Mouse (Mus musculus) liver, embryonic 12.5 days (tissue): Measurements from ENCODE around the gene Tent4a. TPM values are rescaled to one million over a fixed set of nuclear protein-coding genes. Genes with fewer than 3 reads are reported as not detected.
"Not testable (repeated sequence)": the region's sequence is repeated elsewhere in the genome, so short reads cannot be mapped to it uniquely, and the experiment has no call there.

Source experiments
- ATAC-seq: fragments of 200-750 bp; cut with Nextera tagmentation; 2 replicates; pipeline ENCODE4 v1.8.0; 2017; ENCODE audit warnings: moderate number of reproducible peaks, mild to moderate bottlenecking, moderate library complexity
- H3K27ac ChIP-seq: fragments of 300-500 bp; sonication (generic); 2 replicates; pipeline ENCODE4 v1.5.1; 2016; ENCODE audit warnings: mild to moderate bottlenecking
- H3K27me3 ChIP-seq: fragments of 300-500 bp; sonication (generic); replicated peaks from 2 replicates; pipeline ENCODE4 v1.6.1; 2016; ENCODE audit warnings: mild to moderate bottlenecking, moderate library complexity
- H3K36me3 ChIP-seq: fragments of 300-500 bp; sonication (generic); 2 replicates; pipeline ENCODE4 v1.6.1; 2016; ENCODE audit warnings: mild to moderate bottlenecking, moderate library complexity
- H3K4me1 ChIP-seq: fragments of 300-500 bp; sonication (generic); 2 replicates; pipeline ENCODE4 v1.6.1; 2016
- H3K4me2 ChIP-seq: fragments of 300-500 bp; sonication (generic); 2 replicates; pipeline ENCODE4 v1.6.1; 2016; ENCODE audit warnings: mild to moderate bottlenecking, moderate library complexity
- H3K4me3 ChIP-seq: fragments of 300-500 bp; sonication (generic); 2 replicates; pipeline ENCODE4 v1.5.1; 2016; ENCODE audit warnings: mild to moderate bottlenecking, moderate library complexity
- H3K9ac ChIP-seq: fragments of 300-500 bp; sonication (generic); 2 replicates; pipeline ENCODE4 v1.6.1; 2016; ENCODE audit warnings: mild to moderate bottlenecking, moderate library complexity
- H3K9me3 ChIP-seq: fragments of 300-500 bp; sonication (generic); replicated peaks from 2 replicates; pipeline ENCODE4 v1.6.1; 2016; ENCODE audit warnings: mild to moderate bottlenecking, moderate library complexity
- WGBS: fragments of 180-500 bp; shearing (Covaris S2); methylation state at CpG from one replicate; pipeline ENCODE4 v1.1.7; 2016; ENCODE audit not compliant: insufficient replicate concordance; 5-methylcytosine and 5-hydroxymethylcytosine counted together
- polyA plus RNA-seq: library from polyadenylated mRNA; unstranded; fragments of >200 nt; fragmentation: Nextera tagmentation; extraction: Ambion mirVana; gene quantifications from 2 replicates; pipeline ENCODE4 v1.2.1, GENCODE M21; 2016

The Tent4a gene
- 2.9 and 3.0 TPM in 2 replicates for polyA plus RNA-seq

GRCm38 (mm10) chr13:69534334-69534653 is at the start of gene Tent4a:
Tent4a (minus strand) TSS chr13:69534617.
- peak; percentile 82; the same call in 1 of the 2 replicates for ATAC-seq
- WGBS, result under 1% methylated on average over 34 of the region's 57 CpGs

GRCm38 (mm10) chr13:69583591-69583990 is 49.2 kb upstream of the Tent4a start:
- H3K4me3 ChIP-seq, result no peak overlapping the region
- no peaks in the 10 kb centered on the region for H3K4me1 ChIP-seq
- no peak for ATAC-seq
- WGBS, result 72% methylated on average over 6 of the region's 6 CpGs
- no peaks in the 10 kb centered on the region for H3K27me3 ChIP-seq
- H3K9me3 ChIP-seq, result no peaks in the 10 kb centered on the region
- H3K27ac ChIP-seq, result no peak overlapping the region
- no peak overlapping the region for H3K9ac ChIP-seq
- H3K36me3 ChIP-seq, result no peaks in the 10 kb centered on the region
- no peak overlapping the region for H3K4me2 ChIP-seq

More at GRCm38 (mm10) chr13:69534334-69534653, at the start of gene Tent4a:
- Histone ChIP-seq H3K4me1 (peaks cover 58% of the 10 kb centered on the region), H3K36me3 (peaks cover 21% of the 10 kb centered on the region), H3K27ac (peak within 1 kb of the TSS; percentile 92), H3K9me3 (no peaks in the 10 kb centered on the region), H3K9ac (peak within 1 kb of the TSS; percentile 97), H3K4me3 (peak within 1 kb of the TSS; percentile 94), H3K4me2 (peak within 1 kb of the TSS; percentile 97), H3K27me3 (no peaks in the 10 kb centered on the region)

- no peak overlapping the region for H3K9ac ChIP-seq
- WGBS, result 73% methylated on average over 6 of the region's 6 CpGs
- H3K4me3 ChIP-seq, result no peak overlapping the region
- no peak overlapping the region for H3K4me2 ChIP-seq
- no peaks in the 10 kb centered on the region for H3K36me3 ChIP-seq
- H3K27ac ChIP-seq, result no peak overlapping the region
- H3K27me3 ChIP-seq, result no peaks in the 10 kb centered on the region
- no peaks in the 10 kb centered on the region for H3K9me3 ChIP-seq
- ATAC-seq, result no peak
- H3K4me1 ChIP-seq, result no peaks in the 10 kb centered on the region
Observed at GRCm38 (mm10) chr13:69582411-69582810, 48.0 kb upstream of the Tent4a start.

- Histone ChIP-seq H3K9me3 (no peaks in the 10 kb centered on the region), H3K4me2 (no peak overlapping the region), H3K9ac (no peak overlapping the region), H3K27me3 (no peaks in the 10 kb centered on the region), H3K4me3 (no peak overlapping the region), H3K36me3 (no peaks in the 10 kb centered on the region), H3K4me1 (no peaks in the 10 kb centered on the region), H3K27ac (no peak overlapping the region)
- 82% methylated on average over 16 of the region's 16 CpGs for WGBS
- ATAC-seq, result no peak
Observed at GRCm38 (mm10) chr13:69577181-69577834, 42.9 kb upstream of the Tent4a start.

- Histone ChIP-seq H3K36me3 (no peaks in the 10 kb centered on the region), H3K27me3 (no peaks in the 10 kb centered on the region), H3K4me3 (no peak overlapping the region), H3K9ac (no peak overlapping the region), H3K4me1 (no peaks in the 10 kb centered on the region), H3K4me2 (no peak overlapping the region), H3K27ac (no peak overlapping the region), H3K9me3 (no peaks in the 10 kb centered on the region)
- WGBS, result 62% methylated on average over 11 of the region's 11 CpGs
- no peak for ATAC-seq
Observed at GRCm38 (mm10) chr13:69576676-69577075, 42.3 kb upstream of the Tent4a start.

- WGBS, result 78% methylated on average over 3 of the region's 3 CpGs
- ATAC-seq, result no peak
Observed at GRCm38 (mm10) chr13:69572594-69572993, 38.2 kb upstream of the Tent4a start.

GRCm38 (mm10) chr13:69569201-69569600 is 34.8 kb upstream of the Tent4a start:
- no peak overlapping the region for H3K4me3 ChIP-seq
- H3K9me3 ChIP-seq, result no peaks in the 10 kb centered on the region
- H3K4me2 ChIP-seq, result no peak overlapping the region
- WGBS, result 66% methylated on average over 9 of the region's 9 CpGs
- ATAC-seq, result no peak
- no peaks in the 10 kb centered on the region for H3K36me3 ChIP-seq
- H3K4me1 ChIP-seq, result peaks cover 2% of the 10 kb centered on the region; the same call in 1 of the 2 replicates
- no peak overlapping the region for H3K27ac ChIP-seq
- H3K9ac ChIP-seq, result no peak overlapping the region
- H3K27me3 ChIP-seq, result no peaks in the 10 kb centered on the region

More at GRCm38 (mm10) chr13:69572594-69572993, 38.2 kb upstream of the Tent4a start:
- H3K36me3 ChIP-seq, result no peaks in the 10 kb centered on the region
- H3K27ac ChIP-seq, result no peak overlapping the region
- H3K27me3 ChIP-seq, result no peaks in the 10 kb centered on the region
- H3K9ac ChIP-seq, result no peak overlapping the region
- no peak overlapping the region for H3K4me2 ChIP-seq
- no peaks in the 10 kb centered on the region for H3K4me1 ChIP-seq
- H3K4me3 ChIP-seq, result no peak overlapping the region
- no peaks in the 10 kb centered on the region for H3K9me3 ChIP-seq

GRCm38 (mm10) chr13:69565401-69565800 is 31.0 kb upstream of the Tent4a start:
- H3K27ac ChIP-seq, ATAC-seq, H3K4me2 ChIP-seq, H3K9me3 ChIP-seq, H3K27me3 ChIP-seq, H3K4me3 ChIP-seq, H3K36me3 ChIP-seq, H3K4me1 ChIP-seq, H3K9ac ChIP-seq: not testable (repeated sequence)
- 76% methylated on average over 4 of the region's 4 CpGs for WGBS

GRCm38 (mm10) chr13:69564573-69564972 is 30.2 kb upstream of the Tent4a start:
- Histone ChIP-seq H3K27me3 (no peaks in the 10 kb centered on the region), H3K27ac (no peak overlapping the region), H3K4me2 (no peak overlapping the region), H3K4me1 (peaks cover 6% of the 10 kb centered on the region; the same call in 1 of the 2 replicates), H3K4me3 (no peak overlapping the region), H3K36me3 (no peaks in the 10 kb centered on the region), H3K9me3 (no peaks in the 10 kb centered on the region), H3K9ac (no peak overlapping the region)
- ATAC-seq, result no peak

- Histone ChIP-seq H3K27me3 (no peaks in the 10 kb centered on the region), H3K27ac (no peak overlapping the region), H3K4me2 (no peak overlapping the region), H3K4me3 (no peak overlapping the region), H3K4me1 (peaks cover 8% of the 10 kb centered on the region; the same call in 1 of the 2 replicates), H3K9ac (no peak overlapping the region), H3K9me3 (no peaks in the 10 kb centered on the region), H3K36me3 (no peaks in the 10 kb centered on the region)
- no peak for ATAC-seq
- WGBS, result 64% methylated on average over 3 of the region's 3 CpGs
Observed at GRCm38 (mm10) chr13:69563905-69564304, 29.5 kb upstream of the Tent4a start.

GRCm38 (mm10) chr13:69562654-69563574 is 28.5 kb upstream of the Tent4a start:
- 63% methylated on average over 12 of the region's 12 CpGs for WGBS
- H3K27ac ChIP-seq, result no peak overlapping the region
- H3K9me3 ChIP-seq, result no peaks in the 10 kb centered on the region
- H3K4me2 ChIP-seq, result no peak overlapping the region
- peaks cover 8% of the 10 kb centered on the region; the same call in 1 of the 2 replicates for H3K4me1 ChIP-seq
- no peak overlapping the region for H3K9ac ChIP-seq
- no peak for ATAC-seq
- no peak overlapping the region for H3K4me3 ChIP-seq
- H3K36me3 ChIP-seq, result no peaks in the 10 kb centered on the region
- H3K27me3 ChIP-seq, result no peaks in the 10 kb centered on the region

GRCm38 (mm10) chr13:69562004-69562403 is 27.6 kb upstream of the Tent4a start:
- peaks cover 8% of the 10 kb centered on the region; the same call in 1 of the 2 replicates for H3K4me1 ChIP-seq
- no peak overlapping the region for H3K4me2 ChIP-seq
- no peak for ATAC-seq
- no peaks in the 10 kb centered on the region for H3K36me3 ChIP-seq
- H3K27ac ChIP-seq, result no peak overlapping the region
- 0 out of 2 replicates have a peak, but pooled peaks cover 2% of the 10 kb centered on the region for H3K27me3 ChIP-seq
- no peak overlapping the region for H3K4me3 ChIP-seq
- 72% methylated on average over 9 of the region's 9 CpGs for WGBS
- H3K9ac ChIP-seq, result no peak overlapping the region
- H3K9me3 ChIP-seq, result no peaks in the 10 kb centered on the region
